Comparison of ENCODE assay signal across 8 mouse cellular contexts in the genomic region with DNA sequence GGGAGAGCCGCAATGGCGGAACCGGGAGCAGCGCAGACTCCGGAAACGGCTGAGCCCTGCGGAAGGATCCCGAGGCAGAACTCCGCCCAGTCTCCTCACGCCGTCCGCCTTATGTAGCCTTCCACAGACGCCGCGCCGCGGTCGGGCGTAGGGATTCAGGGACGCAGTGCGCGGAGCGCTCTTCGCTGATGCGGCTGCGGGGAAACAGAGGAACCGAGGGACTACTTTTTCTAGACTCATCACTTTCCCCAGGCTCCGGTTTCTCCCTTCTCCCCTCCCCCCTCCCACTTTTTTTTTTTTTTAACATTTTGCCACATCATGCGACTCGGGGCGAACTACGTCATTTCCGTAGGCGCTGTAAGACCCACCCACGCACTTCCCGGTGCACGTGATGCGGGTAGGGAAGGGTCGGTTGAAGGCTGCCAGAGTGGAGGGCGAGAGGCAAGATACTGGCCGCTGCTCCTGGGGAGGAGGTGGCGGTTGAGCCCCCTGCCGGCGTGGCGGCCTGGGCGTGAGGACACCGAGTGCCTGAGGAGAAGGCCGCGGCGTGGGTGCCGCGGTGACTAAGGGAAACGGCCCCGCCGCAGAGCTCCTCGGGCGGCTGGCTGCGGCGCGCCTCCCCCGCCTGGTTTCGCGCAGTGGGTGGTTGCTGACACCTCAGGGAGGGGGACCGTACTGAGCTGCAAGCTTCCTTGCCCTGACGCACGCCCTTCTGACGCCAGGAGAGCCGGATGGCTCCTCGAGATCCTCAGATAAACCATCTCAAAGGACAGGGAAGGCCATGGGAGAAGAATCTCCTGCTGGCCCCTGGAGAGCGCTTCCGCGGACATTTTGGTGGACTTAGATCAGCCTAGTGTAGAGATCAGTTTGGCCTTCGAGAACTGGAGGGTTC. TPM values are rescaled to one million over a fixed set of nuclear protein-coding genes. Genes with fewer than 3 reads are reported as not detected.
DNase-seq lines count a peak whose midpoint lies in the region; ATAC-seq and TF ChIP-seq lines count a peak whose summit lies in the region.

A gene (minus strand): TSS at position 86 of the 892 bp plus-strand sequence.

- under 1% methylated on average over 73 of the region's 73 CpGs for WGBS in hindbrain, postnatal 0 days

- TF ChIP-seq CTCF in gastrocnemius, adult 2 months (IDR thresholded peaks at IDR 0.05), result peak; percentile 58
- TF ChIP-seq CTCF in hindbrain, postnatal 0 days (IDR thresholded peaks at IDR 0.05; ENCODE audit: low read depth), result peak; percentile 65
- peak; percentile 39 for TF ChIP-seq CTCF in left cerebral cortex, adult 2 months (IDR thresholded peaks at IDR 0.05)

- no peaks in the 10 kb centered on the region for H3K27me3 ChIP-seq in hindbrain, postnatal 0 days (ENCODE audit: insufficient read depth, low read length)

- intact Hi-C loops in gastrocnemius, adult 2 months (cut with DNase I), result loop anchor here (5.0 kb wide), 1 partner anchor 75 kb away; a partner anchor contains a TSS
- intact Hi-C loops in left cerebral cortex, adult 2 months (cut with DNase I), result loop anchor here (1.0 to 5.0 kb wide), 4 partner anchors 23 to 235 kb away; a partner anchor contains a TSS

- peak within 1 kb of the TSS; percentile 97 for H3K27ac ChIP-seq in gastrocnemius, adult 2 months
- H3K27ac ChIP-seq in hindbrain, postnatal 0 days, result peak within 1 kb of the TSS; percentile 99
- H3K27ac ChIP-seq in left cerebral cortex, adult 2 months, result peak within 1 kb of the TSS; percentile 98

- peaks cover 15% of the 10 kb centered on the region for H3K4me1 ChIP-seq in hindbrain, postnatal 0 days (ENCODE audit: insufficient read depth, low read length)

- H3K9me3 ChIP-seq in hindbrain, postnatal 0 days (ENCODE audit: low read length), result no peaks in the 10 kb centered on the region

- H3K4me3 ChIP-seq in gastrocnemius, adult 2 months, result peak within 1 kb of the TSS; percentile 80
- peak within 1 kb of the TSS; percentile 100 for H3K4me3 ChIP-seq in hindbrain, postnatal 0 days (ENCODE audit: low read length)
- peak within 1 kb of the TSS; percentile 66 for H3K4me3 ChIP-seq in left cerebral cortex, adult 2 months

- peak; percentile 80 for ATAC-seq in common myeloid progenitor, adult 5-6 weeks (replicated peaks; ENCODE audit: low read depth, poor library complexity, severe bottlenecking)
- peak; percentile 97 for ATAC-seq in hindbrain, postnatal 0 days
- ATAC-seq in megakaryocyte, adult 5-6 weeks (ENCODE audit: poor library complexity, severe bottlenecking), result peak; percentile 80

- peak within 1 kb of the TSS; percentile 98 for H3K4me2 ChIP-seq in hindbrain, postnatal 0 days (ENCODE audit: low read depth, low read length)

- H3K36me3 ChIP-seq in hindbrain, postnatal 0 days (ENCODE audit: insufficient read depth, low read length), result no peaks in the 10 kb centered on the region

- peak within 1 kb of the TSS; percentile 99 for H3K9ac ChIP-seq in hindbrain, postnatal 0 days (replicated peaks; ENCODE audit: low read length)

- peak; percentile 99 for DNase-seq in ZHBTc4 (ENCODE audit: low read depth, low spot score)
- DNase-seq in gastrocnemius, adult 2 months, result peak; percentile 97
- DNase-seq in hindbrain, postnatal 0 days (ENCODE audit: low spot score), result peak; percentile 99
- peak; percentile 97 for DNase-seq in left cerebral cortex, adult 2 months (ENCODE audit: extremely low spot score in 1 of 2, low spot score in 2 of 2)
- DNase-seq in right cerebral cortex, adult 2 months (ENCODE audit: low spot score in 2 of 2), result peak; percentile 95 to 97
- peak; percentile 96 for DNase-seq in urinary bladder, postnatal 14 days (ENCODE audit: low spot score)

RNA-seq across cellular contexts. Expression of the gene that starts here (rescaled TPM):
- total RNA-seq in common myeloid progenitor, adult 5-6 weeks (2017), result 169 and 175 TPM in 2 replicates
- total RNA-seq in gastrocnemius, adult 2 months (2021), result 100 to 1,000 TPM; 134 to 136 TPM
- 389 and 472 TPM in 2 replicates for total RNA-seq in hindbrain, postnatal 0 days (2014; rRNA removed)
- 129 and 136 TPM in 2 replicates for polyA plus RNA-seq in hindbrain, postnatal 0 days (2015; fragmentation: Nextera tagmentation; extraction: Ambion mirVana)
- total RNA-seq in left cerebral cortex, adult 2 months (2021), result 100 to 1,000 TPM; 508 to 527 TPM
- total RNA-seq in megakaryocyte, adult 5-6 weeks (2015), result 272 and 311 TPM in 2 replicates
- 184 and 190 TPM in 2 replicates for total RNA-seq in megakaryocyte, adult 5-6 weeks (2017)

Comparison
In these comparisons a context has a peak if more than half of its experiments do, and no peak if none do; other contexts are left out.
1. Peak in every context shown above with its lines: DNase-seq, ATAC-seq, H3K4me3 ChIP-seq and H3K27ac ChIP-seq.